Mouse (Mus musculus): ENCODE measurements around the gene Gm28539. TPM values are rescaled to one million over a fixed set of nuclear protein-coding genes. Genes with fewer than 3 reads are reported as not detected.

Gene Gm28539
- polyA plus RNA-seq, 1 experiment from 2014 or later, result not detected

GRCm38 (mm10) chr16:18809001-18809400 is 27.4 kb upstream of the Gm28539 start:
- WGBS, result 89% methylated on average over 5 of the region's 5 CpGs
- H3K27me3 ChIP-seq (ENCODE audit: control insufficient read depth, insufficient read depth, low read length), result no peaks in the 10 kb centered on the region
- H3K4me1 ChIP-seq (ENCODE audit: control insufficient read depth, insufficient read depth, low read length), result no peaks in the 10 kb centered on the region; the same call in 1 of the 2 replicates
- H3K9me3 ChIP-seq (ENCODE audit: control insufficient read depth, low read depth, low read length), result no peaks in the 10 kb centered on the region
- no peak overlapping the region for H3K4me3 ChIP-seq (ENCODE audit: low read depth, low read length)
- no peak overlapping the region for H3K9ac ChIP-seq (replicated peaks; ENCODE audit: low read depth, low read length)
- peaks cover 19% of the 10 kb centered on the region for H3K36me3 ChIP-seq (ENCODE audit: control insufficient read depth, insufficient read depth, low read length)
- no peak for ATAC-seq (ENCODE audit: insufficient number of reproducible peaks, insufficient read depth, low FRiP score, low read depth)
- H3K27ac ChIP-seq (ENCODE audit: low read length), result no peak overlapping the region
- H3K4me2 ChIP-seq (replicated peaks; ENCODE audit: low read depth, low read length), result no peak overlapping the region

DNA sequence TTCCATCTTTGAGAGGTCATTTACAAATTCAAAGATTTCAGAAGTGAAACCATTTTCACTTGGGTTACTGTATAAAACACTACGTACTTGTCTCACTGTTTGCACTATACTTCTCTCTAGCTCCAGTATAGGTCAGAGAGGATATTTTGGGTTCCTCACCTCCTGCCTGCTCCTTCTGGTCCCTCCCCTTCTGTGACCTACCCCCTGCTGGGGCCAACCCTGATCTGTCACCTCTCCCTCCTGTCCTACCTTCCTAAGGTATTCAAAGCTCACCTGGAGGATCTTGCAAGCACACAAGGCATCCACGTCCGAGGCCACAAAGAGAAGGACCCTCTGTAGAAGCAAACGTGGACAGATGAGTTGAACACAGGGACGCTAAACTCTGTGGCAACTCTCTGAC is 25.4 kb upstream of the Gm28539 start:
- Histone ChIP-seq H3K36me3 (ENCODE audit: control insufficient read depth, insufficient read depth, low read length) (peaks cover 23% of the 10 kb centered on the region), H3K4me3 (ENCODE audit: low read depth, low read length) (peak overlapping the region; percentile 77), H3K9me3 (ENCODE audit: control insufficient read depth, low read depth, low read length) (no peaks in the 10 kb centered on the region), H3K4me1 (ENCODE audit: control insufficient read depth, insufficient read depth, low read length) (no peaks in the 10 kb centered on the region; the same call in 1 of the 2 replicates), H3K4me2 (replicated peaks; ENCODE audit: low read depth, low read length) (peak overlapping the region; percentile 66), H3K27ac (ENCODE audit: low read length) (no peak overlapping the region), H3K27me3 (ENCODE audit: control insufficient read depth, insufficient read depth, low read length) (no peaks in the 10 kb centered on the region), H3K9ac (replicated peaks; ENCODE audit: low read depth, low read length) (peak overlapping the region; percentile 56)
- WGBS, result 8% methylated on average over 5 of the region's 5 CpGs
- peak; percentile 16; the same call in 1 of the 2 replicates for ATAC-seq (ENCODE audit: insufficient number of reproducible peaks, insufficient read depth, low FRiP score, low read depth)

DNA sequence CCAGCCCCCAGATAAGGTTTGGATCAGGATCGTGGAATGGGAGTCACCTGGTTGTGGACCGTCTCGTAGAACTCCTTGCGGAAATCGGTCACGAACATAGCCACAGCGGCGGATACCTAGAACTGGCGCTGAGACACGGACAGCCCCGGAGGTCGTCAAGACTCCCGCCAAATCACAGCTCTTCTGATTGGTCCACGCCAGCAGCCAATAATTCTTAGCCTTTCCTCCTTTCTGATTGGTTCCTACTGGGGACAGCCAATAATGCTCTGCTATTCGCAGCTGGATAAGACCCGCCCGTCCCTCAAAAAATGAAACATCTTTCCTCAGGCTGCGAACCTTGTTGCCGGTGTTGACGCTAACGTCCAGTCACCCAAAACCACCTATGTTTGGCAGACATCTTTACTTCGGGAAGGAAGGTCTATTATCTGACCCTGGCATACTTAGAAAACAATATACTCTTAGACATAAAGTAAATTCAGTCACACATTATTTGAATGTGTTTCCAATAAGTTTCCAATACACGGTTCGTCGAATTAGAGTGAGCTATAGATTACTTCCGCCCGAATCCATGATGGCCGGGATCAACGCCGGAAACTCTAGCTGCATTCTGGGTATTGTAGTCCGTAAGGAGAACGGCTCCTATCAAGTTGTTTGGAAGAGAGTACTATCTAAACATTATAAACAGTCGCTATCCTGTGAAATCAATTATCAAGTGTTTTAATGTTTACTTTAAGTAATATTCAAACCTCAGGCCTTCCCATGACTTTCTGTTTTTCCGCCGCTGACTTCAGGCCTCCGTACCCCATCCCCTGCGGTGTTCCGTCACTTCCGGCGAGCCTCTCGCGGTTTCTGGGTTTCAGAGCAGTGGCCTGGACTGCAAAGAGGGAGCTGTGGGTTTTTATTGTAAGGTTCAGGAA is 24.7 kb upstream of the Gm28539 start, which contains the start of the genes Ufd1 and Cdc45:
Gene Ufd1 (plus strand): TSS at position 312 of the 917 bp plus-strand sequence.
Gene Cdc45 (minus strand): TSS at position 520 of the 917 bp plus-strand sequence.
- Histone ChIP-seq H3K4me2 (replicated peaks; ENCODE audit: low read depth, low read length) (peak within 1 kb of the TSS; percentile 78), H3K4me1 (ENCODE audit: control insufficient read depth, insufficient read depth, low read length) (no peaks in the 10 kb centered on the region; the same call in 1 of the 2 replicates), H3K9ac (replicated peaks; ENCODE audit: low read depth, low read length) (peak within 1 kb of the TSS; percentile 77), H3K9me3 (ENCODE audit: control insufficient read depth, low read depth, low read length) (no peaks in the 10 kb centered on the region), H3K4me3 (ENCODE audit: low read depth, low read length) (peak within 1 kb of the TSS; percentile 77), H3K36me3 (ENCODE audit: control insufficient read depth, insufficient read depth, low read length) (peaks cover 27% of the 10 kb centered on the region), H3K27ac (ENCODE audit: low read length) (peak within 1 kb of the TSS; percentile 78), H3K27me3 (ENCODE audit: control insufficient read depth, insufficient read depth, low read length) (no peaks in the 10 kb centered on the region)
- peak; percentile 97 for ATAC-seq (ENCODE audit: insufficient number of reproducible peaks, insufficient read depth, low FRiP score, low read depth)
- WGBS, result under 1% methylated on average over 42 of the region's 42 CpGs

GRCm38 (mm10) chr16:18812385-18812910 is 23.9 kb upstream of the Gm28539 start:
- Histone ChIP-seq H3K9me3 (ENCODE audit: control insufficient read depth, low read depth, low read length) (no peaks in the 10 kb centered on the region), H3K27me3 (ENCODE audit: control insufficient read depth, insufficient read depth, low read length) (no peaks in the 10 kb centered on the region), H3K4me3 (ENCODE audit: low read depth, low read length) (peak overlapping the region; percentile 77), H3K27ac (ENCODE audit: low read length) (peak overlapping the region; percentile 78), H3K4me2 (replicated peaks; ENCODE audit: low read depth, low read length) (peak overlapping the region; percentile 78), H3K4me1 (ENCODE audit: control insufficient read depth, insufficient read depth, low read length) (no peaks in the 10 kb centered on the region; the same call in 1 of the 2 replicates), H3K9ac (replicated peaks; ENCODE audit: low read depth, low read length) (peak overlapping the region; percentile 77), H3K36me3 (ENCODE audit: control insufficient read depth, insufficient read depth, low read length) (peaks cover 35% of the 10 kb centered on the region)
- ATAC-seq (ENCODE audit: insufficient number of reproducible peaks, insufficient read depth, low FRiP score, low read depth), result 0 out of 2 replicates have a peak, but pooled peaks have one; percentile 9
- WGBS, result 1% methylated on average over 31 of the region's 31 CpGs

- Histone ChIP-seq H3K27ac (ENCODE audit: low read length) (no peak overlapping the region), H3K27me3 (ENCODE audit: control insufficient read depth, insufficient read depth, low read length) (no peaks in the 10 kb centered on the region), H3K9me3 (ENCODE audit: control insufficient read depth, low read depth, low read length) (no peaks in the 10 kb centered on the region), H3K9ac (replicated peaks; ENCODE audit: low read depth, low read length) (no peak overlapping the region), H3K4me1 (ENCODE audit: control insufficient read depth, insufficient read depth, low read length) (no peaks in the 10 kb centered on the region), H3K36me3 (ENCODE audit: control insufficient read depth, insufficient read depth, low read length) (peaks cover 91% of the 10 kb centered on the region), H3K4me2 (replicated peaks; ENCODE audit: low read depth, low read length) (no peak overlapping the region), H3K4me3 (ENCODE audit: low read depth, low read length) (no peak overlapping the region)
- no peak for ATAC-seq (ENCODE audit: insufficient number of reproducible peaks, insufficient read depth, low FRiP score, low read depth)
- 76% methylated on average over 1 of the region's 1 CpGs for WGBS
Observed at GRCm38 (mm10) chr16:18822356-18822755, 14.0 kb upstream of the Gm28539 start.

- Histone ChIP-seq H3K27me3 (ENCODE audit: control insufficient read depth, insufficient read depth, low read length) (no peaks in the 10 kb centered on the region), H3K9me3 (ENCODE audit: control insufficient read depth, low read depth, low read length) (no peaks in the 10 kb centered on the region)
- 89% methylated on average over 4 of the region's 4 CpGs for WGBS
Observed at GRCm38 (mm10) chr16:18822925-18823324, 13.5 kb upstream of the Gm28539 start.

GRCm38 (mm10) chr16:18828630-18829029 is 7.8 kb upstream of the Gm28539 start:
- ATAC-seq (ENCODE audit: insufficient number of reproducible peaks, insufficient read depth, low FRiP score, low read depth), result no peak
- Histone ChIP-seq H3K9me3 (ENCODE audit: control insufficient read depth, low read depth, low read length) (no peaks in the 10 kb centered on the region), H3K4me3 (ENCODE audit: low read depth, low read length) (no peak overlapping the region), H3K4me2 (replicated peaks; ENCODE audit: low read depth, low read length) (no peak overlapping the region), H3K4me1 (ENCODE audit: control insufficient read depth, insufficient read depth, low read length) (no peaks in the 10 kb centered on the region), H3K9ac (replicated peaks; ENCODE audit: low read depth, low read length) (no peak overlapping the region), H3K27ac (ENCODE audit: low read length) (no peak overlapping the region), H3K27me3 (ENCODE audit: control insufficient read depth, insufficient read depth, low read length) (no peaks in the 10 kb centered on the region), H3K36me3 (ENCODE audit: control insufficient read depth, insufficient read depth, low read length) (peaks cover 79% of the 10 kb centered on the region)
- WGBS, result 96% methylated on average over 3 of the region's 3 CpGs

More at GRCm38 (mm10) chr16:18822925-18823324, 13.5 kb upstream of the Gm28539 start:
- H3K4me3 ChIP-seq (ENCODE audit: low read depth, low read length), result no peak overlapping the region
- H3K27ac ChIP-seq (ENCODE audit: low read length), result no peak overlapping the region
- peaks cover 91% of the 10 kb centered on the region for H3K36me3 ChIP-seq (ENCODE audit: control insufficient read depth, insufficient read depth, low read length)
- no peaks in the 10 kb centered on the region for H3K4me1 ChIP-seq (ENCODE audit: control insufficient read depth, insufficient read depth, low read length)
- H3K9ac ChIP-seq (replicated peaks; ENCODE audit: low read depth, low read length), result no peak overlapping the region
- no peak overlapping the region for H3K4me2 ChIP-seq (replicated peaks; ENCODE audit: low read depth, low read length)
- ATAC-seq (ENCODE audit: insufficient number of reproducible peaks, insufficient read depth, low FRiP score, low read depth), result no peak

DNA sequence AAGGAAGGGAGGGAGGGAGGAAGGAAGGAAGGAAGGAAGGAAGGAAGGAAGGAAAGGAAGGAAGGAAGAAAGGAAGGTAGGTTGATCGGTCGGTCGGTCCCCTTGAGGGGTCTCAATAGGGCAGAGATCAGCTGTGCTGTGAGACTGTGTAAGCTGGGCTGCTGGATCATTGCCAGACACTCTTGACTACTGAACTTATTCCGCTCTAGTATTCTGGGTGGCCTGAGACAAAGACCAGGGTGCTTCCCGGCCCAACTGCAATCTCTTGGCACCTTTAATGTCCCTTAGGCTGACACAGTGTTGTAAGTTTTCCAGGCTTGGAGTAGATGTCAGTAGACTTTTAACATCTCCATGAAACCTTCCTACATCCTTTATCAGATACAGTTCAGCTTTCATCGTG is 7.3 kb upstream of the Gm28539 start:
- Histone ChIP-seq H3K36me3 (ENCODE audit: control insufficient read depth, insufficient read depth, low read length) (peaks cover 78% of the 10 kb centered on the region), H3K27me3 (ENCODE audit: control insufficient read depth, insufficient read depth, low read length) (no peaks in the 10 kb centered on the region)
- WGBS, result 94% methylated on average over 6 of the region's 6 CpGs

More for the DNA sequence above, 7.3 kb upstream of the Gm28539 start:
- no peak overlapping the region for H3K9ac ChIP-seq (replicated peaks; ENCODE audit: low read depth, low read length)
- H3K4me3 ChIP-seq (ENCODE audit: low read depth, low read length), result no peak overlapping the region
- H3K9me3 ChIP-seq (ENCODE audit: control insufficient read depth, low read depth, low read length), result no peaks in the 10 kb centered on the region
- H3K4me1 ChIP-seq (ENCODE audit: control insufficient read depth, insufficient read depth, low read length), result no peaks in the 10 kb centered on the region
- H3K27ac ChIP-seq (ENCODE audit: low read length), result no peak overlapping the region
- ATAC-seq (ENCODE audit: insufficient number of reproducible peaks, insufficient read depth, low FRiP score, low read depth), result no peak
- no peak overlapping the region for H3K4me2 ChIP-seq (replicated peaks; ENCODE audit: low read depth, low read length)
